Mouse (Mus musculus) stomach, postnatal 0 days (tissue): ENCODE results near the gene Cpa4. TPM values are rescaled to one million over a fixed set of nuclear protein-coding genes. Genes with fewer than 3 reads are reported as not detected.

Source experiments
- ATAC-seq: fragments of 200-750 bp; cut with Nextera tagmentation; 2 replicates; pipeline ENCODE4 v1.8.0; 2017; ENCODE audit not compliant: low FRiP score, low TSS enrichment
- DNase-seq: peaks from one replicate; pipeline ENCODE4 v3.0.0-alpha.2; 2016; ENCODE audit warnings: low spot score
- H3K27ac ChIP-seq: fragments of 300-500 bp; sonication (generic); replicated peaks from 2 replicates; pipeline ENCODE4 v1.5.1; 2014; ENCODE audit warnings: mild to moderate bottlenecking, control low read depth
- H3K27me3 ChIP-seq: fragments of 300-500 bp; sonication (generic); 2 replicates; pipeline ENCODE4 v1.6.1; 2014; ENCODE audit warnings: low read length; ENCODE audit not compliant: control insufficient read depth, insufficient read depth
- H3K36me3 ChIP-seq: fragments of 300-500 bp; sonication (generic); 2 replicates; pipeline ENCODE4 v1.6.1; 2014; ENCODE audit warnings: low read length, mixed read lengths; ENCODE audit not compliant: control insufficient read depth, insufficient read depth
- H3K4me1 ChIP-seq: fragments of 300-500 bp; sonication (generic); replicated peaks from 2 replicates; pipeline ENCODE4 v1.6.1; 2014; ENCODE audit warnings: antibody characterized with exemption; ENCODE audit not compliant: control insufficient read depth, insufficient read depth
- H3K4me2 ChIP-seq: fragments of 300-500 bp; sonication (generic); replicated peaks from 2 replicates; pipeline ENCODE4 v1.6.1; 2014; ENCODE audit warnings: low read depth, mild to moderate bottlenecking, control low read depth, moderate library complexity
- H3K4me3 ChIP-seq: fragments of 300-500 bp; sonication (generic); 2 replicates; pipeline ENCODE4 v1.5.1; 2014; ENCODE audit warnings: low read depth, low read length, control low read depth
- H3K9ac ChIP-seq: fragments of 300-500 bp; sonication (generic); 2 replicates; pipeline ENCODE4 v1.6.1; 2014; ENCODE audit warnings: mild to moderate bottlenecking, low read length, control low read depth, mixed read lengths
- H3K9me3 ChIP-seq: fragments of 300-500 bp; sonication (generic); 2 replicates; pipeline ENCODE4 v1.6.1; 2016; ENCODE audit warnings: low read length; ENCODE audit not compliant: control insufficient read depth
- CTCF ChIP-seq: IDR thresholded peaks from 2 replicates; pipeline ENCODE4 v1.5.1; 2016; ENCODE audit warnings: antibody characterized with exemption, low read depth, mild to moderate bottlenecking, moderate library complexity
- EP300 ChIP-seq: optimal IDR thresholded peaks from 2 replicates; pipeline ENCODE3; 2016; ENCODE audit warnings: antibody characterized with exemption
- WGBS: fragments of 180-500 bp; shearing (Covaris S2); extraction: QIAGEN DNeasy Blood & Tissue Kit; methylation state at CpG from one replicate; pipeline ENCODE4 v1.1.7; 2014; 5-methylcytosine and 5-hydroxymethylcytosine counted together
- polyA plus RNA-seq: library from polyadenylated mRNA; unstranded; fragments of >200 nt; fragmentation: Nextera tagmentation; extraction: Ambion mirVana; gene quantifications from 2 replicates; pipeline ENCODE4 v1.2.1, GENCODE M21; 2015

The Cpa4 gene
- polyA plus RNA-seq, 1 experiment from 2014 or later: 32.7 TPM

DNA sequence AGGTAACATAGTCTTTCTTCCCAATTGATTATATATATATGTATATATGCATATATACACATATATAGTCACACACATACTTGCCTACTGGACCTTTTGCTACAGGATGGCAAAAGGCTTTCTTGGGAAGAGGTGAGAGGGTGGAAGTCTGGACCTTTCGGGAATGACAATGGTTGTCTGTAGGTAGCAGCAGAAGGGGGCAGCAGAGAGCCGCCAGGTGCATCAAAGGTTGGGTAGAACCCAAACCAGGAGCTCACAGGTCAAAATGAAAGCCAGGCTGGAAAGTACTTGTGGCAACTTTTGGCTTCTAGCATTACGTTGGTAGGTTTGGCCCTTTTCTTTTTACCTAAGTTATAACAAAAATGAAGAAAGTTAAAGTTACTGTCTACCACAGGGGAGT lies 32.8 kb upstream of the Cpa4 start:
- peak; percentile 62 for DNase-seq
- Histone ChIP-seq H3K36me3 (no peaks in the 10 kb centered on the region), H3K9ac (no peak overlapping the region), H3K9me3 (no peaks in the 10 kb centered on the region), H3K27ac (no peak overlapping the region), H3K4me1 (no peaks in the 10 kb centered on the region), H3K4me3 (no peak overlapping the region), H3K27me3 (no peaks in the 10 kb centered on the region), H3K4me2 (no peak overlapping the region)
- no peak for ATAC-seq
- TF ChIP-seq CTCF (peak; percentile 76), EP300 (no peak)
- WGBS: 44% methylated on average over 3 of the region's 3 CpGs

DNA sequence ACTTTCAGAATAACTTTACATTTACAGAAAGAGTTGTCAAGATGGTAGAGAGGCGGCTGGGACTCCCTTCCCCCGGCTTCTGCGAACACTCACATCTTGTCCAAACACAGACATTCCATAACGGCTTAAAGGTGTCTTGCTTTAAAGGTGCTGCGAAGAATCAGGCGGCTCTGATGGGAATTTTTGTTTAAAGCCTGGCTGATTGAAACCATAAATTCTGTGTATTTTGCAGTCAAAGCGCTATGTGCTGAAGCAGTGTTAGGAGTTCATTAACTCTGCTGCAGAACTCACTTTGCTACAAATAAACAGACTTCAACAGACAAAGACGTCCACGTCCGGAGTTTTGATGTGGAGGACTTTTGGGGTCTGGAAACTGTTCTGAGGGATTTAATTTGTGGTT lies 29.9 kb upstream of the Cpa4 start:
- Histone ChIP-seq H3K9ac (no peak overlapping the region), H3K4me2 (no peak overlapping the region), H3K4me3 (no peak overlapping the region), H3K9me3 (no peaks in the 10 kb centered on the region), H3K27me3 (no peaks in the 10 kb centered on the region), H3K27ac (no peak overlapping the region), H3K36me3 (no peaks in the 10 kb centered on the region), H3K4me1 (no peaks in the 10 kb centered on the region)
- ATAC-seq (no peak), DNase-seq (no peak)
- 33% methylated on average over 10 of the region's 10 CpGs for WGBS
- TF ChIP-seq CTCF (no peak), EP300 (no peak)

DNA sequence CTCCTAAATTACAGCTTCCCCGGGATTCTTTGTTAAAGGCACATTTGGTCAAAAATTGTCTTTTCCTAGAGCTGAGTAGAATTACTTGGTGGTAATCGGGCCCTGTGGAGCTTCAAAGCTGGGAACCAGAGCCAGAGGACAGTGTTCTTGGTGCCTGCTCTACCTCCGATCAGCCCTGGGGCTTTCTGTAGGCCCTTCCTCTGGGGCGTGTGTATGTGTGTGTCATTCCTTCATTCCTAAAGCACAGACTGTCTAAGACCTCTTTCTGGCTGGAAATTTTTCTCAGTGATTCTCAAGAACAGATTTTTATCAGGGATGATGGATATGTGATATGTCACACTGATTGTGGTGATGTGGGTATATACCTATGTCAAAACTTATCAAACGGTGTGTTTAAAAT lies 29.4 kb upstream of the Cpa4 start:
- no peaks in the 10 kb centered on the region for H3K27me3 ChIP-seq
- no peak for ATAC-seq
- H3K9me3 ChIP-seq: no peaks in the 10 kb centered on the region
- 54% methylated on average over 5 of the region's 5 CpGs for WGBS
- no peak overlapping the region for H3K4me2 ChIP-seq
- H3K4me1 ChIP-seq: no peaks in the 10 kb centered on the region
- H3K9ac ChIP-seq: no peak overlapping the region
- no peak overlapping the region for H3K4me3 ChIP-seq
- no peaks in the 10 kb centered on the region for H3K36me3 ChIP-seq
- DNase-seq: no peak
- H3K27ac ChIP-seq: peak overlapping the region; percentile 40; the same call in 1 of the 2 replicates
- TF ChIP-seq CTCF: no peak
- no peak for TF ChIP-seq EP300

DNA sequence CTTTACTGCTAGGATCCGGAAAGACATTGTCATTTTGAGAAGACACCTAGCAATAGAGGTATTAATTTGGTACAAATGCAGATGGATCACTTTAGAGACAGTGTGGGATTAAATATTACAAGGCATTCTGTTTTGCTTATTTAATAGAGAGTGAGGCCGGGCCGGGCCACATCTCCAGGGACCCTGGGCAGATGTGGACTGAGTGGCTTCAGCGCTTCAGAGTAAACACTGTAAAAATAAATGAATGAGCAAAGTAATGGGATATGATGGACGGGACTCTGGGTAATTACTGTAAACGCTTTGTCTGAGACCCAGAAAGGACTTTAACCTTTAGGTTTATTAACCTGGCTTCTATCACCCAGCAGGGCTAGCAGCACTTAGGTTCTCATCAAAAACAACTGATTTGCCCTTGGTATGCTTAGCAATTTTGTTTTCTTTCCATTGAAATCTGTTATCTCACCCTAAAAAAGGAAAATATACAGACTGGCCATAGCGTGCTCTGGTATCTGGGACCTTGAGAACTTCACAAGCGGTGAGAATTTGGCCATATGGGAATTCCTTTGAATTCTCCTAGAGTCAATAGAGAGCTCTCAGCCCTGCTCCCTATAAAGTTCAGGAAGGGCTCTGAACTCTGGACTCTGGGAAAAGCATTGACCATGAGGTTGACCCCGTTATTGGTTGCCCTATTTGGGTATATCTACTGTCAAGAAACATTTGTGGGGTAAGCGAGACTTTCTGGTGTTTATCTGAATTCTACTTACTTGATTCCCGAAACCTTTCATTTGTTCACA lies 27.0 kb upstream of the Cpa4 start, which contains the start of gene Cpa2:
Cpa2 (plus strand) TSS at position 574 of the 791 bp plus-strand sequence.
- no peaks in the 10 kb centered on the region for H3K36me3 ChIP-seq
- H3K9me3 ChIP-seq: no peaks in the 10 kb centered on the region
- TF ChIP-seq CTCF (no peak), EP300 (no peak)
- ATAC-seq (no peak), DNase-seq (no peak)
- WGBS: 69% methylated on average over 11 of the region's 11 CpGs
- H3K27me3 ChIP-seq: no peaks in the 10 kb centered on the region
- H3K4me1 ChIP-seq: no peaks in the 10 kb centered on the region
- H3K27ac ChIP-seq: no peak within 1 kb of the TSS
- no peak within 1 kb of the TSS for H3K4me3 ChIP-seq
- H3K9ac ChIP-seq: no peak within 1 kb of the TSS
- no peak within 1 kb of the TSS for H3K4me2 ChIP-seq

DNA sequence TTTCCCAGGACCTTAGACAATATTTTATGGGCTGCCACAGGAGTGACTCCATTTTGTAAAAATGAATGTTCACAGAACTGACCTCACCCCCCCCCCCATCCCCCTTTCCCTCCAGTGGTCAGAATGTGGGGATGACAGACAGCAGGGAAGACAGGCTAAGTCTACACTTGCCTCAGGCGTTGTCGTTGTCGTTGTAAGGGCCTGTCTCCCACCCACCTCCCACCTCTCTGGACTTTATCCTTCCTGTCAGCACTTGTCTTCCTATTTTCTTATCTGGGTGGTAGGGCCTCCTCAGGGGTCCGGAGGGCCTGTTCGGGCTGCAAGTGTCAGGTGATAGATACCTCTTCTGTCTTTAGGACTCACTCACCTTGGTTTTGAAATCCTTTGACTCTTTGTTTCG lies 25.9 kb upstream of the Cpa4 start:
- H3K4me3 ChIP-seq: no peak overlapping the region
- TF ChIP-seq CTCF (no peak), EP300 (no peak)
- H3K4me1 ChIP-seq: no peaks in the 10 kb centered on the region
- no peaks in the 10 kb centered on the region for H3K9me3 ChIP-seq
- 66% methylated on average over 6 of the region's 6 CpGs for WGBS
- no peaks in the 10 kb centered on the region for H3K36me3 ChIP-seq
- ATAC-seq (no peak), DNase-seq (no peak)
- no peak overlapping the region for H3K4me2 ChIP-seq
- no peak overlapping the region for H3K27ac ChIP-seq
- H3K9ac ChIP-seq: no peak overlapping the region
- H3K27me3 ChIP-seq: no peaks in the 10 kb centered on the region

GRCm38 (mm10) chr6:30543077-30543476 lies 25.1 kb upstream of the Cpa4 start:
- H3K9ac ChIP-seq: no peak overlapping the region
- 60% methylated on average over 12 of the region's 12 CpGs for WGBS
- no peaks in the 10 kb centered on the region for H3K36me3 ChIP-seq
- H3K4me1 ChIP-seq: no peaks in the 10 kb centered on the region
- no peak for ATAC-seq
- H3K4me2 ChIP-seq: no peak overlapping the region
- H3K9me3 ChIP-seq: no peaks in the 10 kb centered on the region
- no peaks in the 10 kb centered on the region for H3K27me3 ChIP-seq
- DNase-seq: no peak
- no peak overlapping the region for H3K27ac ChIP-seq
- TF ChIP-seq CTCF: no peak
- TF ChIP-seq EP300: no peak
- H3K4me3 ChIP-seq: no peak overlapping the region
